Mouse (Mus musculus) spleen, postnatal 10 days (tissue): ENCODE measurements around the gene Gm17651.

ENCODE experiments used
- DNase-seq, 2 experiments: peaks; one replicate each; pipeline ENCODE4 v3.0.0; 2021 to 2022; ENCODE audit warnings: low spot score in 2 of 2

Gene Gm17651

DNA sequence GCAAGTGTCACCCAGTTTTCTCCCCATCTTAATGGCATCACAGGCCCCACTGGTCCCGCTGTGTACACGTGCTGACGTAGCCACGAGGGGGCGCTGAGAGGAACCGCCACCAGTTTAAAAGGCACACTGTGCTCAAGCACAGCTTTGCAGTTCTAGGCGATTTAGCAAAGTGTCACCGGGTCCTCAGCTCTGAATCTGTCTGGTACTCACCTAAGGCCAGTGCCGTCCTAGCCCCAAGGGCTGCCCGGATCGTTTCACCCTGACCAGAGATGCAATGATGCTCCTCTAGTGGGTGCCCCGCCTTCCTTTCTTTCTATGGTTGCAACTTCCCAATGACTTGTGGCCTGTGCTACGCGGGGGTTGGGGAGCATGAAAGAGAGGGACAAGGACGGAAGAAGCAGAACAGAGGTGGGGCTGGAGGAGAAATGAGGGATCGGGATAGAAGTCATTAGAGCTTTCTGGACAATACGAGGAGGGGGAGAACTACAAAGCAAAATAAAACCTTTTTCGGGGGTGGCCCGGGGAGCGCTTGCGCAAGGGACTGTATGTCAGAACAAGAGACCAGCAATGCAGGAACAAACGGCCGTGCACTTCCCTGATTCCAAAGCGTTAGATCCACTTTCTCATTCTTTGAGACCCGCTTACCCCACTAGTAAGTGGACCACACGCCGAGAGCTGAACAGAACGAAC is 6.3 kb upstream of the Gm17651 start:
- peak; percentile 74 to 89 for DNase-seq

DNA sequence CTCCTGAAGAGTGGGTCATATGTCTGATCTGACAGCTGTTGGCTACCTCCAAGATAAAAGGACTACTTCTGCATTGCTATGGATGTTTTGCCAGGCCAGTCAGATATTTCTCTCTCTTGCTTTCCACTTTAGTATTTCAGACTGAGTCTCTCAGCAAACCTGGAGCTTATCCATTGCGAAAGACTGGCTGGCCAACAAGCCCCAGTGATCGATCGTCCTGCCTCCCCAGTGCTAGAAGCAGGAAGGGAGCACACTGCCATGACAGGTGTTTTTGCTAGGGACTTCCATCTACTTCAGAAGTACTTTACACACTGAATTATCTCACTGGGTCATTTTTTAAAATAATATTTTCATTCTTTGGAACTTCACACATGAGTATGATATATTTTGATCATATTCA is 3.9 kb upstream of the Gm17651 start:
- DNase-seq: no peak

DNA sequence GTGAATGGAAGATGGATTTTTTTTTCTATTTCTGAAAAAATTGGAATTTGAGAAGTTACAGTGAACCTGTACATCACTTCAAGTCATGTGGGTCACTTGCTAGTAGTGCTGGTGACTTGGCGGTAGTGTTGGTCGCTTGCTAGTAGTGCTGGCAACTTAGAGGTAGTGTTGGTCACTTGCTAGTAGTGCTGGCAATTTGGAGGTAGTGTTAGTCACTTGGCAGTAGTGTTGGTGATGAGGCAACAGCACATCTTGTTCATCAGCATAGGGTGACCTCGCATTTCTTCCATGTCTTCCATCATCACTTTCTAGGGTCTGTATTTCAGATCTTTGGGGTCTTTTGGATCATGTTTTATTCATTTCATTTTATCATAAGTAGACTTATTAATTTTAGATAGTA is 1.6 kb upstream of the Gm17651 start:
- no peak for DNase-seq

GRCm38 (mm10) chr3:97667093-97667675 is 7.3 kb downstream of the Gm17651 start:
- DNase-seq: no peak

DNA sequence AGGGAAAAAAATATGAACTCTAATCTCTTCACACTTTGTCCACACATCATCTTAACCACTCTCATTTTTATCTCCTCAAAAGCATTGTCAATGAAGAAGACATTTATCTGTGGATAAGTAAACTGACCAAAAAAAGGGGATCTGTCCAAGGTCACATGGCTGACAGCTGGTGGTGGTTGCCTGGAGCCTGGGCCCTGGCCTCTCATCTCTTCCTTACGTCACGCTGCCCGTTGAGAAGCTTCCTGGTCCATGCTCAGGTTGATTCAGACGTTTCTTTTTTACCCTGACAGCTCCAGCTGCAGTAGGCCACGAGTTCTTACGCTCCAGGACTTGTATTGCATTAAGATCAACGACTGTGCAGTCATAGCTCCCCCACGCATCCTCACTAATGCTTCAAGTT is 8.3 kb downstream of the Gm17651 start:
- no peak for DNase-seq

DNA sequence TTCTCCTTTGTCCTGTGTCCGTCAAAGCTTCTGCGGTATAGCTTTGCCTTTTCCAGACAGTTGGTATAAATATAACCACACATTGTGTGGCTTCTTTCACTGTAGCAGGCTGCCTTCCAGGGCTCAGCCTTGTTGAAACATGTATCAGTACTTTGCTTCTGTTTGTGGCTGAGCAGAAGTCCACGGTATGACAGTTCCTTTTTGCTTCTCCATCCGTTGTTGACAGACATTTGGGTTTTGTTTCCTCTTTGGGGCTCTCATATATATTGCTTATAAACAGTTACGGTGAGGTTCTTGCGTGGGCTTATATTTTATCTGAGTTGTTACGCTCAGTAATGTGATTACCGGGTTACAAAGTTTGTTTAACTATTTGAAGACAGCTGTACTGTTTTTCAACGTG is 9.0 kb downstream of the Gm17651 start:
- no peak for DNase-seq

DNA sequence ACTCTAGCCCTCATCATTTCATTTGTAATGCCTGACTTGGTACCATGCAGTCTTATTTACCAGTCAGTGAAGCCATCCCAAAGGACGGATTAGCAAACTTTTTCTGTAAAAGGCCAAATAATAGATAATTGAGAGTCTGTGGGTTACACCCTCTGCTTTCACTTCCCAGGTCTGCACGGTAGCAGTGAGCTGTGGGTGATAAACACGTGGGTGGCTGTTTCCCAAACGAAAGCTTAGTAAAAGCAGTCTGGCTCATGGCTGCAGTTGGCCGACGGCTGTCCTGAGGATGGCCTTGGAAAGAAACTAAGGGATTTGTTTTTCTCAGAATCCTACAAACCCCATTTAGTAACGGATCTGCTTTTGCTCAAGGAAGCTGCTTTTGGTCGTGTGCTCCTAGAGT is 13.3 kb downstream of the Gm17651 start:
- peak in 1 of 2 experiments; percentile 24 for DNase-seq

GRCm38 (mm10) chr3:97659746-97660145 is 14.7 kb downstream of the Gm17651 start:
- no peak for DNase-seq

- DNase-seq: peak in 1 of 2 experiments; percentile 18
Observed at GRCm38 (mm10) chr3:97658426-97659193, 15.9 kb downstream of the Gm17651 start.

- peak; percentile 99 for DNase-seq
Observed at GRCm38 (mm10) chr3:97657655-97658411, 16.7 kb downstream of the Gm17651 start, which contains the start of gene Prkab2. Gene Prkab2 (plus strand): TSS chr3:97658193.

- DNase-seq: peak in 1 of 2 experiments; percentile 69
Observed at GRCm38 (mm10) chr3:97654901-97655300, 19.6 kb downstream of the Gm17651 start.

- DNase-seq: no peak
Observed at GRCm38 (mm10) chr3:97653781-97654180, 20.7 kb downstream of the Gm17651 start.

DNA sequence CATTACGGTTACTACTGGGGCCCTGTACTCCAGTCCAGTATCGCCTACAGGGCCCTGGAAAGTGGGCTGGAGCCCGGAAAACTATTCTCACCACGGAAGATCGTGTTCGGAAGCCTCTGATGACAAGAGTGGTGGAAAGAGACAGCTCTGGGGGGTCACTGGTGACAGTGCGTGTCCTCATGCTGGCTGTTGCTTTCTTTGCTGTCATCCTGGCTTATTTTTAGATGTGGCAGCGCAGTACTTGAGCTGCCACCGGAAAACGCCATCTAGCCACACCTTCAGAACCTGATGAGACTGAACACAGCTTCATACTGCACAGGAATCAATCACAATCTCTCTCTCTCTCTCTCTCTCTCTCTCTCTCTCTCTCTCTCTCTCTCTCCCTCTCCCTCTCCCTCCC is 22.9 kb downstream of the Gm17651 start:
- DNase-seq: no peak

GRCm38 (mm10) chr3:97649469-97649868 is 25.0 kb downstream of the Gm17651 start:
- DNase-seq: no peak

GRCm38 (mm10) chr3:97649022-97649421 is 25.5 kb downstream of the Gm17651 start:
- no peak for DNase-seq

- DNase-seq: no peak
Observed at GRCm38 (mm10) chr3:97648518-97648917, 26.0 kb downstream of the Gm17651 start.

DNA sequence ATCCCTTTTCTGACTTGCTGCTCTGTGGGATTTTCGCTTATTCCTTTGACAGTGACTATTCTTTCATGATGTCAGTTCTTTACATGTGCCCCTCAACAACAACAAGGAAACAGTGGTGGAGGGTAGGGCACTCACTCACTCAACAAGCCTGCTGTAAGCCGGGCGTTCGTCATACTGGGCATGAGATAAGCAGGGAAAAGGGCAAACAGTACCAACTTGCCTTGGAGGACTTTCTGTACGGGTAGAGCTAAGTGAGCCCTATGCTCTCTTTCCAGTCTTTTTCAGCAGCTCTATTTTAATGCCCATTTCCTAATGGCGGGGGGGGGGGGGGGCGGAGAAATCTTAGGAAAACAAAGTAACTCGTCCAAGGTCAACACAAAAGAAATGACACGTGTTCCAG is 32.5 kb downstream of the Gm17651 start:
- DNase-seq: no peak

DNA sequence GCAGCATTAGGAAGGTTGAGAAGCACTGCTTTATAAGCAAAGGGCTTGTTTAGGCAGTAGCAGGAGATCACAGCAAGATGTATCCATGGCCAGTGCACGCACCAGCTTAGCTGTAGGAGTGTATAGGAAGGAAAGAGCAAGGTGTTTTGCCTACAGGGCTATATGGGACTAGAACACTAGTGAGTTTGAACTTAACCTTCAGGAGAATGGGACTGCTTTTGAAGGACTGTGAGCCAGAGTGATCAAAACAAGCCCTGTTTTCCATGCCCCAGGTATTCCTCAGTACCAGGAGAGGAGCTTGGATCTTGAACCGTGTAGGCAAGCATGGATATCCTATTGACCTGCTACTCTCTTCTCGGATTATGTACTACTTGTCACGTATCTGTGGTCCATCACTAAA is 33.1 kb downstream of the Gm17651 start:
- no peak for DNase-seq

DNA sequence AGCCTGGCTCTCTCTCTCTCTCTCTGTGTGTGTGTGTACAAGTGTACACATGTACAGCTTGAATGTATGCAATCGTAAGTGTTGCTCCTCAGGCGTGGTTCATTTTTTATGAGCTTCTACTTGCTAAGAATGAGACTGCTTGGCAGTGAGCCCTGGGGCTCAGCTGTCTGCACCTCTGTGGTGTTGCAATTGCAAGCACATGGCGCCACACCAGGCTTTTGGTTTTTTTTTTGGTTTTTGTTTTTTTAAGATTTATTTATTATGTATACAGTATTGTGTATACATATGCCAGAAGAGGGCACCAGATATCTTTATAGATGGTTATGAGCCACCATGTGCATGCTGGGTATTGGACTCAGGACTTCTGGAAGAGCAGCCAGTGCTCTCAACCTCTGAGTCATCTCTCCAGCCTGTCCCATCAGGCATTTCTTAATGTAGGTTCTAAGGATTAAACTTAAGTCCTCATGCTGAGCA is 40.2 kb downstream of the Gm17651 start:
- DNase-seq: no peak

GRCm38 (mm10) chr3:97633456-97633855 is 41.0 kb downstream of the Gm17651 start:
- no peak for DNase-seq

DNA sequence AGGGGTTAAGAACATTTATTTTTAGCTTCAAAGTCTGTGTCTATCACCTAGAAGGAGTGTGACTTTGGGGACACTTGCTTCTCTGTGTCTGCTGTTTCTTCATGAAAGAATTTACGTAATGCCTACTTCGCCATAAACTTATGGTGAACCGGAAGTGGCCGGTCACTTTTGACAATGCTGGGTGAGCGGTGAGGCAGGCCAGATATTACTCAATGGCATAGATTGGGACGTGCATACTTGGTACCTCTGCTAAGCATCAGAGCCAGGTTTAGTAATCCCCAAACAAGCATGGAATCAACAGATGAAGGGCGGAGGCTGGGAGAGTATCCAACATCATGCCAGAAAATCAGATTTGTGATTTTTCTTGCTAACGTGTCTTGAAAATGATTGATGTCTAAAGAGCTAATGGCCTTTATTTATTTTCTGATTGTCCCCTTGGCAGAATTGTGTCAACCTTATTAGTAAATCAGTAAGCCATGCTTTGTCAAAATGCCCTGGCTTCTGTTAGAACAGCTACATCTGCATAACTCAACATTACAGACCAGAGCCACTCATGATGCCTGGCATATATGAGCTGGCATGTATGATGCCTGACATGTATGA is 43.1 kb downstream of the Gm17651 start:
- no peak for DNase-seq

DNA sequence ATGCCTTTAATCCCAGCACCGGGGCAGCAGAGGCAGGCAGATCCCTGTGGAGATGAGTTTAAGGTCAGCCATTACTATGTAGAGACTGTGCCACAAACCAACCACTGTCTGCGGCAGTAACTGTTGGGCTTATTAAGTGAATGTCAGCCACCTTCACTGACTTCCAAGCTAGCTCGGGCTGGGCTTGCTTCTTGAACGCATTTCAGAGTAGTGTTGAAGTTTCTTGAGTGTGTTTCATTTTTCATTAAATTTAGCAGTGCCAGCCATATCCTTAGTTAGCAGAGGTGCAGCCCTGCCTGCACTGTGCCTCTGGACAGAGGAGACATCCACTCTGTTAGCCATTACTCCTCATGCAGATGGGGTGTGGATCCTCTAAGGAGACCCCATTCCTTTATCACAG is 43.7 kb downstream of the Gm17651 start:
- DNase-seq: no peak
